Mouse (Mus musculus): Measurements from ENCODE around the gene Oxa1l.

The Oxa1l gene

DNA sequence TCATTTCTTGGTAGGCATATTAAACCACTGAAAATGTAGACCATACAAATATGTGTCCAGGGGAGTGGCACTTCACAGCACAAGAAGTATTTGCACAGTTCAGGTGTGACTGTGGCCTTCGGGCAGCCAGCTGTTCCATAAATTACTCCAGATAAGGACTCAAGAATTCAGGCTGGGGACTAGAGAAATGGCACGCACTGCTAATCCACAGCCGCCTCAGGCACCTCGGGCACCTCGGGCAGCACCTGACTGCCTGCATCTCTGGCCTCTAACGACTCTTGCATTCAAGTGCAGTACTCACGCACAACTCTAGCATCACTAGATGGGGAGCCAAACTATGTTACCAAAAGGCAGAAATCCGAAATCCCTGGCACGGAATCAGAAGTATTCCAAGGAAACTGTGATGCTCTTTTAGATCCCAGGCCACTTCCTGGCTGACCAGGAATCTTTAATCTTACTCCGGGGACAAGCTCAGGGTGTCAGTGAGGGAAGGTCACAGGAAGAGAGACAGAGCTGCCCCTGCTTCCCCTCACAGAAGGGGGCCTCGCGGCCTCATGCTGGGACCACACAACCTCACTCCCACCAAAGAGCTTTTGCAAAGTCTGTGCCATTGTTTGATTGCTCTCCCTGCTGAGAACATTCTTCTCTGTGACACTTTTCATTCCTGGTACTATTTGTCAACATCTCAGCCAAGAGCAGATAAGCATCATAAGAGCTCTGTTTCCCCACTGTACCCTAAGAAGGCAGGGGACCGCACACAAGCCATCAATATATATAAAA lies 54.8 kb downstream of the Oxa1l start:
- POLR2A ChIA-PET: interaction anchor here (0.5 to 10.3 kb wide), 23 partner anchors 13 to 317 kb away, joined by 3 to 82 read pairs (median 3); partner anchors contain the start of genes Lrp10 (in 1 of the 4), Mmp14 (in 1 of the 4) and Mrpl52 (in 1 of the 4)
- CTCF ChIA-PET: interaction anchor here in 2 of 4 experiments (0.7 to 3.0 kb wide), 7 partner anchors 8 to 187 kb away, joined by 3 to 19 read pairs (median 4); no protein-coding TSS in a partner anchor

- ChIA-PET POLR2A (interaction anchor here (0.6 to 10.3 kb wide), 28 partner anchors 11 to 182 kb away, joined by 3 to 82 read pairs (median 4); partner anchors contain the start of genes Mrpl52 (in 2 of the 4), Lrp10 (in 1 of the 4), Mmp14 (in 1 of the 4) and Prmt5 (in 1 of the 4)), CTCF (interaction anchor here in 3 of 4 experiments (0.6 to 3.0 kb wide), 13 partner anchors 8 to 349 kb away, joined by 3 to 20 read pairs (median 4); no protein-coding TSS in a partner anchor)
These were observed 55.7 kb downstream of the Oxa1l start for GRCm38 (mm10) chr14:54416229-54416775.

GRCm38 (mm10) chr14:54416830-54417229 lies 56.2 kb downstream of the Oxa1l start:
- ChIA-PET CTCF (interaction anchor here (0.6 to 3.1 kb wide), 31 partner anchors 8 to 352 kb away, joined by 3 to 20 read pairs (median 4); partner anchors contain the start of genes 1700123O20Rik (in 1 of the 4), Abhd4 (in 1 of the 4), Dad1 (in 1 of the 4) and Lrp10 (in 1 of the 4)), POLR2A (interaction anchor here in 3 of 4 experiments (0.6 to 10.3 kb wide), 36 partner anchors 8 to 1345 kb away, joined by 3 to 82 read pairs (median 4); partner anchors contain the start of genes Mrpl52 (in 2 of the 3), Prmt5 (in 2 of the 3), Lrp10 (in 1 of the 3) and Mmp14 (in 1 of the 3))

GRCm38 (mm10) chr14:54417623-54418081 lies 57.0 kb downstream of the Oxa1l start, which contains the start of gene Slc7a7:
Gene Slc7a7 (minus strand): TSS chr14:54417780.
- CTCF ChIA-PET: interaction anchor here (0.5 to 3.1 kb wide), 49 partner anchors 9 to 392 kb away, joined by 3 to 20 read pairs (median 4); partner anchors contain the start of genes 1700123O20Rik (in 1 of the 4), Abhd4 (in 1 of the 4), Dad1 (in 1 of the 4) and Lrp10 (in 1 of the 4)
- POLR2A ChIA-PET: interaction anchor here in 3 of 4 experiments (0.5 to 10.3 kb wide), 49 partner anchors 9 to 1345 kb away, joined by 3 to 82 read pairs (median 4); partner anchors contain the start of genes Mrpl52 (in 2 of the 3), Prmt5 (in 2 of the 3), Lrp10 (in 1 of the 3) and Mmp14 (in 1 of the 3)

Data from embryonic stem cell, embryonic (primary cell).